Mouse (Mus musculus) large intestine, adult 2 months (tissue): ENCODE measurements at regions not wholly inside any gene's neighbourhood (a gene's known extent, or its start where the extent isn't known, plus 50 kb on each side); places are given as distances from the start of the nearest gene placed in this dataset.

ENCODE experiments used
- DNase-seq: peaks from one replicate; pipeline ENCODE4 v3.0.0-alpha.2; 2012; ENCODE audit warnings: low read depth, low spot score
- WGBS: fragments of 180-500 bp; shearing (Covaris S2); methylation state at CpG from one replicate; pipeline ENCODE4 v1.1.7; 2018; 5-methylcytosine and 5-hydroxymethylcytosine counted together

DNA sequence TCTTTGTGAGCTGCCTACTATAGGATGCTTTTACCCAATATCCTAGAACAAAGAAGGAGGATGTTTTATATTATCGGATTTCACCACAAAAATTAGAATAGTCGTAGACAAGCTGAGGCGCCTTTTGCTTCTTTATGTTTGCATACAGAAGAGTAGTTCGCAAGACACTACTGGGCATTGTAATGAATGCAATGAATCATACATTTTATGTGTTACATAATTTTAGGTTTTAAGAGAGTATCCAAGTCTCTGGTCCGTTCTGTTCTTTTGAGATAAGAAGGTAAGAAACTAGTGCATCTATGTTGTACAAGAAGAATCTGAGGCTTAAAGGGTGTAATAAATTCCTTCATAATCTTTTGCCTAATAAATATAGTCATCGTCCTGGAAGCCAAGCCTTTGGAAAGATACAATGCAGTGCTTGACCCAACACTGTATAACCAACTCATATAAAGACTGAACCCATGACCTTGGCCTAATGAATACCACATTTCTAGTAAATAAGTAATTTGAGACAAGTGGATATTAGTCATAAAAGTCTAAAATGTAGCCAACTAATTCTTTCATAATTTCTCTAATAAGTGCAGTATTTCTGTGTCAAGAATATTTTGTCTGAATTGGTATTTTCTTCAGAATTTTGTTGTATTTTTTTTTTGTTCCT is 108.5 kb upstream of the Kitl start:
- WGBS, result 80% methylated on average over 6 of the region's 6 CpGs
- DNase-seq, result no peak

GRCm38 (mm10) chr10:99902280-99903231 is 112.9 kb upstream of the Kitl start:
- no peak for DNase-seq
- WGBS, result 31% methylated on average over 9 of the region's 9 CpGs

DNA sequence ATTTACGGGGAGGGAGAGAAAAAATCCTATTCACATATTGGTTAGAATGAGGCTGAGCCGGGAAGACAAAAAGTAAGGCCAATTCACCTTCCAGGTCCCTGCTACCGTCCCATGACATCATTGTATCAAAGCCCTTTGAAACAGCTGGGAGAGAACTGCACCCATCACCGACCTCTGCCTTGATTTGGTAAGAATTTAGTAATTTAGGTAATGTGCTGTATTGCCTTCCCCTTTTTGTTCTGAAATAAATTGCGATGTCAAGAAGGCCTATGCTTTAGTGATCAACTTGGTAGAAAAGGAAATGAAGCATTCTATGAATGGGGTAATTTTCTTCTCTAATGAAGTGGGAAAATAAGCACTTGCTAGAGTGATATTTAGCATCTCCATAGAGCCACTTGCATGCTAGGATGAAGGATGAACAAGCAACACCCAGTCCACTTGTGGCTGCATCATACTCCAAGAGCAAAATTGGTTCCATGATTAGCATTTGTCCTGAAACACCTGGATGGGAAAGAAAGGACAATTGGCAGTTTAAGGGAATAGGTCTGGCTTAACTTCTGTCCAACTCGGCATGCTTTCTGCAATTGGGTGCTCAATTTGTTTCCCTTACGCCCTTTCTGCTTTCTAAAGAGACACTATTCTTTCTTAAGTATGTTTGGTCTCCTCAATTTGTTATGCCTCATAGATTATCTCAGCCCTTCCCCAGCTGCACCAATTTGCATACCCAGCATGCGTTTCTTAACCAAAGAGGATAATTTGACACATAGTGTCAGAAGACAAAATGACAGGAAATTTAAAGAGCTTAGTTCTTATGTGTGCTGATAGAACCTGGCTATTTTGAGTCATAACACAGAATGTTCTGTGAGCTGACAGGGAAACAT is 114.2 kb upstream of the Kitl start:
- no peak for DNase-seq
- WGBS, result 87% methylated on average over 8 of the region's 8 CpGs

DNA sequence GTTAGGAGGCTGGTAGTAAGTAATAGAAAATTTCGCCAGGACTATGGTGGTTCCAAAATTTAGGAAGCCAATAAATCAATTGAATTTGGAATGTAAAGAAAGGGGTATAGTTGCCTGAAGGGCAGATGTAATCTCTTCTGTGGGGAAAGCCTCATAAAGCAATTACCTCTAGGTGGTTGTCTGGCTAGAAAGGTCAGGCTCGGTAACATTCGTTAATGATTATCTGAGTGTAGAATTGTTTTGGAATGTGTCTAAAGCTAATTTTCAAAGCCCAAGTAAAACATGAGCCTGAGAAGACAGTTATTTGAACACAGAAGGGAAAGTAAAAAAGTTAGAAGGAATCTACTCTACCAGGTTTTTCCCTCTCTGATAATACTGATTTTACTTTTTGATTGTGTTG is 121.4 kb upstream of the Kitl start:
- DNase-seq, result no peak
- 29% methylated on average over 3 of the region's 3 CpGs for WGBS

DNA sequence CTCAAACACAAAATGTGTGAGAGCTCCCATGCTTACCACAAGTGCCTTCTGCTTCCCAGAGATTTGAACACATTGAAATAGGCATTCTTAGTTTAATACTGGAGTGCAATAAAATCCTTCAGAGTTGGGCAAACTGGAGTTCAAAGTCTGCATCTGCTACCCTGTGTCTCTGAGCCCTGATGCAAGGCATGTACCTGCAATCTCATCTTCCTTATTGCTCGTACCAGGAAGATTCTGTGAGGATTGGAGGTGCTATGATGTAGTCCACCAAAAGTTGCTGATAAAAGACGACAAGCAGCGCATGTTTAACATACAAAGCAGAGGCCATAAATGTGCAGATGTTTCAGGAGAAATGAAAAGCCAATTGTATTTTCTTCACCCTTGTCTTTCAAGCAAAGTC is 123.5 kb upstream of the Kitl start:
- WGBS, result 33% methylated on average over 3 of the region's 3 CpGs
- DNase-seq, result no peak

DNA sequence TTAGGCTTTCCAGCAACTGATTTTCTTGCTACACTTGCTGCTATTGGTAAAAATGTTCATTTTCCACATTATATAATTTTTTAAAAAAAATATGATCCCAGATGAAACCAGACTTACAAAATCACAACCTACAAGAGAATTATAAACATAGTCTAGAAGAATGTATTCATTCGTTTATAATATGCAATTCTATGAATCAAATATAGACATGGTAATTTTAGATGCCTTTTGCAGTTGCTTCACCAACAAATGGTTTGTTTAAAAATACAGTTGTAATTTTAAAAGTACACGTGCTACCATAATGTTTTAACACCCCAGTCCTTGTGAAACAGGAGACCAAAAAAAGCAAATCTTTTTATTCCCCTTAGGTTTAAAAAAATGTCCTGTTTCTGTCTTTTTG is 122.4 kb upstream of the Csl start:
- 76% methylated on average over 2 of the region's 2 CpGs for WGBS
- DNase-seq, result no peak

DNA sequence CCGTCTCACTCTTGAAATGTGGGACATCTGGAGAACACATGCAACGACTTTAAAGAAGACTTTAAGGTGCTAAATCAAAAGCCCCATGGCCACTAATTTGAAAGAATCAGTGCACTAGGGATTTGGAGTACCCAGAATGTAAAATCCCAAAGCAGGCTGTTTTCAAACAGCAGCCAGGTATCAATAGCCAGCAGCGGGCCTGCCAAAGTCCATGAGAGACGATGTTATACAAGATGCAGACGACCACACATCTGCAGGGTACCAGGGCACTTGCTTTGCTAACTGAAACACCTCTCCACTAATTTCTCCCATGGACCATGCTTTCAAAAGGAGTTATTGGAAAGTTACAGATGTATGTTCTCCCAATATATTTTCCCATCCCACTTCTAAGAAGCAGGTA is 119.9 kb upstream of the Csl start:
- 89% methylated on average over 5 of the region's 5 CpGs for WGBS
- DNase-seq, result no peak

DNA sequence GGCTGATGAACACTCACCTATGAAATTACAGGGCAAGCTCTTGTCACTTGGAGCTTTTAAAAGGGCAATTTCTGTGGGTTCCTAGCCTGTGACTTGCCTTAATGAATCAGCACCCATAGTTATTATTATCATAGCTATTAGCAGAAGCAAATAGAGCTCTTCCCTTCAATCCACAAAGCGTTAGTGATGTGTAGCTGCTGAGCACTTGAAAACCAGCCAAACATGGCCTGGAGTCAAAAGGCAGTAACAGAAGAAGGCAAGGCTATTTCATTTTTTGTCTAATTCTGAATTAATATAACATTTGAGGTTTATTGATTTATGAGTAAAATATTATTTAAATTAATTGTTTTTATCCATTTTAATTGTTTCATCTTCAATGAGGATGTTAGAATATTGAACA is 105.3 kb upstream of the Csl start:
- DNase-seq, result no peak
- WGBS, result 78% methylated on average over 1 of the region's 1 CpGs

DNA sequence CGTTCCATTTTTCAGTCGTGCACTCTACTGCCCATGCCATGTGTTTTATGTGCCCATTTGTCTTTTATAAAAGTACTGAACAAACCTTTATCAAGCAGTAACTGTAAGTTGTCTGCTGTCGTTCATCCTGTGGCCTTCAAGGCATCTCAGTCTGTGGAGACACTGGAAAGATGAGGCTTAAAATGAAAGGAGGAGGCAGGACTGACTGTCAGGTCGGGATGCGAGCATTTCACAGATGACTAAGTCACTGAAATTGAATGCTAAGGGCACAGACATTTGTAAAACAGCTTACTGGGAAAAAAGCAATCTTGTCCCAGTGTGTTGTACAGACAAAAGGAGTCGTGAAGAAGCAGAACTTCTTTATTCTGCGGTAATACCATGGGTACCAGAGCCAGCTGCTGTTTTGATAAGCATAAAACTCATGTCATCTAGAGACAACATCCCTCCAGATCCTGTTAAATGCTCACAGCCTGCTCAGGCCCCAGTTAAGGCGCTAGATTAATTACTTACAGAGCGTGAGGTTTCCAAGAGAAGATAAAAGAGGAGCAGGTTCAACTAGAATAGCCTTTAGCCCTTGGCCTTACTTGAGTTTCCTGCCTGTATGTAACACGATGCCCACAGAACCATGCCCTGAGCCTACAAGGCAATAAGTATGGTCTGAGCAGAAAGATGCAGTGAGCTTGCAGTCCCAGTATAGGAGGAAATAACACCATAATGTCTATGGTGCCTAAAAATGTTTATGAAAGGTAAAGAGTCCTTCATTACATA is 101.0 kb upstream of the Csl start:
- WGBS, result 82% methylated on average over 10 of the region's 10 CpGs
- DNase-seq, result no peak

- peak; percentile 60 for DNase-seq
- 36% methylated on average over 5 of the region's 5 CpGs for WGBS
Observed at GRCm38 (mm10) chr10:99844110-99844509, 84.7 kb upstream of the Csl start.

DNA sequence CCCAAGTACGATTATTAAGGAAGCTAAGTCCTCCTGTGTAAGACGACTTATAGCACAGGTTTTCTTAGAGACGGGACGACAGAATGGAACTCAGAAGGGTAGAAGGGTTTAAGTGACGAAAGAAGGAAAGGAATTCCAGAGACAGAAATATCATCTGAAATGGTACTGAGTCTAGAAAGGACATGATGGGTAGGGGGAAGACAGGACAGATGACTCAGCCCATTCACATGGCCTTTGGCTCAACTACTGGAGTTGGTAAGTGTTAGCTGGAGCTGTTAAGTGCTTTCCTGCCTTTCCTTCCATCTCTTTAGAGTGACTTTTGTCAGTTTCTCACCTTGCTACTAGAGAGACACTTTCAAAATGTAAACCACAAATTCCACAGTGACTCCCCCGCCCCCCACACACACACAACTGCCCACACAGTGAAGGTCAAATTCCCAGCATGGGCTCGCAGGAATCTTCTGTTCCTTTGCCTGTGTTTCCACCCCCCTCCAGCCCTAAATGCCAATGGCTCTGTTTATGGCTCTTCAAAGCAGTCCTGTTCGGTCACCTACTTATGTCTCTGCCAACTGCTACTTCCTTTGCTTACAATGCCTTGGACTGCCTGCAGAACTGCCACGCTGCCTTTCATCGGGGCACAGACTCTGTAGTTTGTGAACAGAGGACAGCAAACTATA is 81.8 kb upstream of the Csl start:
- no peak for DNase-seq
- WGBS, result 46% methylated on average over 10 of the region's 10 CpGs

DNA sequence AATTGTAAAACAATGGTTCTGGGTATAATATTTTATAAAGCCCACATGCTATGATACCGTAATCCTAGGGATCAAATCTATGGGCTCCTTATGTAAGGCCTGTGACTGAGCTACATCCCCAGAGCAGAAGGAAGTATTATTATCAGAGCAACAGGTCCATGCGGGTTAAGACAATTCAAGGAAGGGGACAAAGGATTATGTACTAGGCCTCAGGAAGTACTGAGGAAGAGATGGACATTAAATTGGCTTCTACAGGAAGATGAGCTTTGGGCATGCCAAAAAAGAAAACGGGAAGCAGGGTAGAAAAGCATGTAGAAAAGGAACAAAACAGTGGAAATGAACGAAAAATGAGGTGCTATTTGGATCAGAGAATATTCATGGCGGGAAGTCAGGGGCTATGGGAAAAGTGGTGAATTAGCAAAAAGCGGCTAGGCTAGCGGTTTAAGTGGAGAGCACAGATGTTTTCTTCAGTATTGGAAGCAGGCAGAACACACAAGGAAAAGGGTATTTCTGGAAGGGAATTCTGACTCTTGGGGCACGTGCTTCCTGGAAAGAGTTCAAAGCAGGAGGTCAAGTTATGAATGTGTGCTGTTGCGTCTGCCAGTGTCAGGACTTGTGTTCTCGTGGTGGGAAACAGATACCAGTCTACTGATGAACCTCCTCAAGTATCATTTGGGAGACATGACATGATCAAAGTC is 80.9 kb upstream of the Csl start:
- DNase-seq, result no peak
- WGBS, result 86% methylated on average over 10 of the region's 10 CpGs

GRCm38 (mm10) chr10:99836835-99837412 is 77.5 kb upstream of the Csl start:
- WGBS, result 78% methylated on average over 5 of the region's 5 CpGs
- no peak for DNase-seq

DNA sequence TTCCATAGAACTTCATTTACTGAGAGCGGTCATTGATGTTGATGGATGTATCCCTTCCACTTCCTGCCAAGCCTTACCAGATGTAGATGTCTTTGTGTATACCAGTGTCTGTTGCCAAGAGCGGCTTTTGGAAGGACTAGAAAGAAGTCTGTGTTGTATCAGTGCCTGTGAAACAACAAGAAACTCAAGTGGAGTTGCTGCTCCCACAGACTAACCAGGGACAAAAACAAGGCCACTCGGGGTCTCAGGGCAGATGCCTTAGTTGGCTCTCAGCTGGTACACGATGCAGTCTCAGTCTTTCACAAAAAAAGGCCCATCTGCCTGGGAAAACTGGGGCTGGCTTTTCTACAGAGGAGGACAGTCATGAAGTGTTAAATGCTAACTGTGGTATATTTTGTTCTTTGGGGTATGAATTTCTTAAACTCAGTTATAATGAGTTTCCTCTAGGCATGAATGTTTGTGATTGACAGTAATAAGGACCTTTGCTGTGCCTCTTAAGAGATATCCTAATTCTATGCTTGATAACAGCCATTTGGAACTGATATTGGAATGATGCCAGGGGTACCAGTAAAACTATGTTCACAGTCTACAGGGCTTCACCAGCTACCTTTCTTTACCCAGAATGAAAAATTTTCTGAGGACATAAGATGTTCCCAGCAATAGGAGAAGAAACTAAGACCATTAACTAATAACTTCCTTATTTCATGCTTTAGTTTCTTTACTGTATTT is 75.6 kb upstream of the Csl start:
- DNase-seq, result no peak
- 67% methylated on average over 4 of the region's 4 CpGs for WGBS

GRCm38 (mm10) chr10:99829974-99830373 is 70.5 kb upstream of the Csl start:
- no peak for DNase-seq
- 64% methylated on average over 3 of the region's 3 CpGs for WGBS

DNA sequence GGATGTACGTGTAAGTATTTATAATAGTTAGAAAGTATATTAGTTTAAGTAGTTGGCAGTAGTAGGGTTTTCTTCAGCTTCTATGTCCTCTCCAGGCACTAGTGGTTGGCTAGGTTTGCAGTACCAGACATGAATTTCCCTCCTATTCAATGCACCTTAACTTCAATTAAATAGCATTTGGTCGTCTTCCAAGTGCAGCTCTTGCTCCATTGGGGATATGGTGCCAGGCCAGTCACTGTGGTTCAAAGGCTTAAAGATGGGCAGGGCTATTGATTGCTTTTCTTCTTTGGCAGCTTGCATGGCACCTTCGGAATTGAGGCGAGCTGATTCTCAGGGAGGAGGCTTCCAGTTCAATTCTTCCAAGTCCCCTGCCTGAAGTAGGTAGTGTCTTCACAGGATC is 68.0 kb upstream of the Csl start:
- 52% methylated on average over 4 of the region's 4 CpGs for WGBS
- no peak for DNase-seq

- WGBS, result 91% methylated on average over 4 of the region's 4 CpGs
- no peak for DNase-seq
Observed at GRCm38 (mm10) chr10:99825881-99826280, 66.4 kb upstream of the Csl start.
